Mouse (Mus musculus) MEL (cell line): ENCODE measurements at regions not wholly inside any gene's neighbourhood (a gene's known extent, or its start where the extent isn't known, plus 50 kb on each side); places are given as distances from the start of the nearest gene placed in this dataset.

Source experiments
- DNase-seq: peaks from one replicate; pipeline ENCODE4 v3.0.0; 2011; ENCODE audit warnings: low read depth, low spot score
- H3K27ac ChIP-seq: 2 replicates; pipeline ENCODE4 v1.5.1; 2012; ENCODE audit warnings: low read depth, mild to moderate bottlenecking, control low read depth, low read length, moderate library complexity; ENCODE audit not compliant: control insufficient read depth
- H3K27me3 ChIP-seq, 2 experiments: fragments of 150-350 bp in 1 of 2; sonication (generic) in 1 of 2; 2 replicates each; pipeline ENCODE4 v1.6.1; 2012; ENCODE audit warnings: low read length in 2 of 2, mild to moderate bottlenecking in 2 of 2, improper control_type of control experiment in 1 of 2, moderate library complexity in 1 of 2; ENCODE audit not compliant: insufficient read depth in 2 of 2, control insufficient read depth in 1 of 2
- H3K36me3 ChIP-seq, 2 experiments: 2 replicates each; pipeline ENCODE4 v1.6.1; 2012 to 2014; ENCODE audit warnings: low read length in 2 of 2, improper control_type of control experiment in 1 of 2, inconsistent platforms in 1 of 2, mild to moderate bottlenecking in 1 of 2; ENCODE audit not compliant: insufficient read depth in 2 of 2, control insufficient read depth in 1 of 2
- H3K4me1 ChIP-seq, 2 experiments: fragments of 150-350 bp in 1 of 2; sonication (generic) in 1 of 2; 2 replicates each; pipeline ENCODE4 v1.6.1; 2012; ENCODE audit warnings: low read length in 2 of 2, improper control_type of control experiment in 1 of 2, mild to moderate bottlenecking in 1 of 2; ENCODE audit not compliant: insufficient read depth in 2 of 2, control insufficient read depth in 1 of 2
- H3K4me3 ChIP-seq, 2 experiments: fragments of 150-350 bp in 1 of 2; sonication (generic) in 1 of 2; 2 replicates each; pipeline ENCODE4 v1.5.1; 2012; ENCODE audit warnings: low read depth in 2 of 2, low read length in 2 of 2, mild to moderate bottlenecking in 2 of 2, moderate library complexity in 2 of 2, control low read depth in 1 of 2, improper control_type of control experiment in 1 of 2; ENCODE audit not compliant: control insufficient read depth in 1 of 2, insufficient read depth in 1 of 2
- H3K79me2 ChIP-seq: 2 replicates; pipeline ENCODE4 v1.6.1; 2012; ENCODE audit warnings: mild to moderate bottlenecking, low read length, moderate library complexity; ENCODE audit not compliant: control insufficient read depth, poor library complexity, insufficient read depth
- H3K9ac ChIP-seq: 2 replicates; pipeline ENCODE4 v1.6.1; 2012; ENCODE audit warnings: low read depth, mild to moderate bottlenecking, control low read depth, low read length, moderate library complexity; ENCODE audit not compliant: control insufficient read depth, poor library complexity, severe bottlenecking
- H3K9me3 ChIP-seq: fragments of 150-350 bp; sonication (generic); replicated peaks from 2 replicates; pipeline ENCODE4 v1.6.1; 2012; ENCODE audit warnings: mild to moderate bottlenecking, low read length, improper control_type of control experiment, moderate library complexity; ENCODE audit not compliant: insufficient read depth
- CHD2 ChIP-seq: IDR thresholded peaks from 2 replicates; pipeline ENCODE4 v1.6.1; 2011; ENCODE audit warnings: low read length, improper control_type of control experiment
- EP300 ChIP-seq, 2 experiments: IDR thresholded peaks; 2 replicates each; pipeline ENCODE4 v1.6.1; 2011; ENCODE audit warnings: improper control_type of control experiment in 2 of 2, low read length in 2 of 2, low read depth in 1 of 2, mild to moderate bottlenecking in 1 of 2
- GATA1 ChIP-seq: IDR thresholded peaks from 2 replicates; pipeline ENCODE4 v1.6.1; 2011; ENCODE audit warnings: low read depth, low read length, improper control_type of control experiment
- MAFK ChIP-seq: IDR thresholded peaks from 2 replicates; pipeline ENCODE4 v1.6.1; 2011; ENCODE audit warnings: low read depth, mild to moderate bottlenecking, low read length, improper control_type of control experiment, borderline replicate concordance
- MAX ChIP-seq: IDR thresholded peaks from 2 replicates; pipeline ENCODE4 v1.6.1; 2011; ENCODE audit warnings: low read length, improper control_type of control experiment
- MYB ChIP-seq: IDR thresholded peaks from 2 replicates; pipeline ENCODE4 v1.6.1; 2011; ENCODE audit warnings: mild to moderate bottlenecking, low read depth, low read length, improper control_type of control experiment
- MYC ChIP-seq: IDR thresholded peaks from 2 replicates; pipeline ENCODE4 v1.6.1; 2011; ENCODE audit warnings: low read depth, mild to moderate bottlenecking, low read length, improper control_type of control experiment, moderate library complexity
- NELFE ChIP-seq: IDR thresholded peaks from 2 replicates; pipeline ENCODE4 v1.6.1; 2011; ENCODE audit warnings: low read depth, low read length, improper control_type of control experiment
- POLR2AphosphoS2 ChIP-seq: IDR thresholded peaks from 2 replicates; pipeline ENCODE4 v1.6.1; 2011; ENCODE audit warnings: low read length, improper control_type of control experiment
- RCOR1 ChIP-seq: IDR thresholded peaks from 2 replicates; pipeline ENCODE4 v1.6.1; 2012; ENCODE audit warnings: low read depth, mild to moderate bottlenecking, inconsistent platforms, low read length, improper control_type of control experiment
- TBP ChIP-seq: IDR thresholded peaks from 2 replicates; pipeline ENCODE4 v1.8.0; 2011; ENCODE audit warnings: low read depth, low read length, improper control_type of control experiment
- TCF12 ChIP-seq: IDR thresholded peaks from 2 replicates; pipeline ENCODE4 v1.6.1; 2014; ENCODE audit warnings: low read depth, mild to moderate bottlenecking, inconsistent platforms, low read length, improper control_type of control experiment, moderate library complexity
- UBTF ChIP-seq: IDR thresholded peaks from 2 replicates; pipeline ENCODE4 v1.6.1; 2012; ENCODE audit warnings: low read depth, mild to moderate bottlenecking, inconsistent platforms, low read length, improper control_type of control experiment, moderate library complexity, borderline replicate concordance; ENCODE audit not compliant: insufficient read depth
- USF2 ChIP-seq, 2 experiments: IDR thresholded peaks; 2 replicates each; pipeline ENCODE4 v1.6.1; 2011 to 2012; ENCODE audit warnings: improper control_type of control experiment in 2 of 2, low read length in 2 of 2, borderline replicate concordance in 1 of 2, inconsistent platforms in 1 of 2, low read depth in 1 of 2, mild to moderate bottlenecking in 1 of 2; ENCODE audit not compliant: insufficient read depth in 1 of 2
- ZMIZ1 ChIP-seq: IDR thresholded peaks from 2 replicates; pipeline ENCODE4 v1.6.1; 2012; ENCODE audit warnings: low read depth, mild to moderate bottlenecking, inconsistent platforms, low read length, improper control_type of control experiment, moderate library complexity
- ZNF384 ChIP-seq: IDR thresholded peaks from 2 replicates; pipeline ENCODE4 v1.6.1; 2012; ENCODE audit warnings: low read depth, mild to moderate bottlenecking, inconsistent platforms, low read length, improper control_type of control experiment

DNA sequence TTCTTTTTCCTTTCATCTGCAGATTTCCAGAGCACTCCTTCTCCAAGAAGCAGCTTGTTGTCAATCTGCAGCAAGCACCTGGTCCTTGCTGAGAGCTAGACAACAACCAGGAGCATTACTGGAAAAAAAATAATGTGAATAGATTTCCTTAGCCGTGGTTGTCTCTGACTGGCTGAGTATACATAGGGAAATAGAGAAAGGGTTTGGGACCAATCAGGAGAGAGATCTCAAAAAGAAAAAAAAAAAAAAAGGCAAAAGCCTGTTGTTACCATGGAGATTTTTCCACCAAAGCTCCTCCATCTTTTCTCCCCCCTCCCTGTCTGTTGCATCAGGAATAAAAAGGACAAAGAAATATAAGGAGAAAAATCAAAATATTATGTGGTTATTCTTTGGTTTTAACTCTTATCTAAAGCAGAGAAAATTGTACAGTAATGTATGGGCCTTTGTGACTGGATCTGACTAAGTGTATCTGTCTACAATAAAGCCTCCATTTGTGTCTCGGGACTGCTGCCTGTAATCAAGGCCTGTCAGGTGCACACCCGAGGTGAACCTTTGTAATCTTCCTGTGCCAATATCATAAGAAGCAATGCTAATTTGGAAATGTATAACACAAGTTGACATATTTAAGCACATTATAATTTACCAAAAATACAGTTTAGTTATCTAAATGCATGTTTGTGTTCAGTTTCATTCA lies 799.9 kb upstream of the Snrpn start:
- TF ChIP-seq MYC: no peak
- TF ChIP-seq UBTF: no peak
- no peak for TF ChIP-seq RCOR1
- TF ChIP-seq MAFK: no peak
- TF ChIP-seq EP300 (IDR thresholded peaks at IDR 0.05; ENCODE audit: low read depth in 1 of 2, low read length in 2 of 2): no peak
- no peak for TF ChIP-seq CHD2
- TF ChIP-seq ZNF384: no peak
- no peak for TF ChIP-seq TBP
- TF ChIP-seq GATA1: no peak
- no peak for TF ChIP-seq NELFE
- TF ChIP-seq MAX: no peak
- no peak for TF ChIP-seq MYB
- no peak for TF ChIP-seq USF2 (IDR thresholded peaks at IDR 0.05; ENCODE audit: borderline replicate concordance in 1 of 2, insufficient read depth in 1 of 2, low read depth in 1 of 2, low read length in 2 of 2)
- no peak for TF ChIP-seq TCF12
- TF ChIP-seq POLR2AphosphoS2: no peak
- no peak for TF ChIP-seq ZMIZ1
- TF ChIP-seq, all 39 proteins: peak for 0
- H3K9me3 ChIP-seq: no peaks in the 10 kb centered on the region

More for the DNA sequence above, 799.9 kb upstream of the Snrpn start:
- no peak for DNase-seq
- Histone ChIP-seq H3K36me3 (no peaks in the 10 kb centered on the region), H3K9ac (no peak overlapping the region), H3K4me1 (no peaks in the 10 kb centered on the region), H3K27me3 (no peaks in the 10 kb centered on the region), H3K27ac (no peak overlapping the region), H3K79me2 (no peaks in the 10 kb centered on the region), H3K4me3 (no peak overlapping the region)
